Mouse (Mus musculus): ENCODE results near the gene Ttc7b. TPM values are rescaled to one million over a fixed set of nuclear protein-coding genes. Genes with fewer than 3 reads are reported as not detected.

The Ttc7b gene
- total and polyA plus RNA-seq, 2 experiments, result 7.7 to 10.7 TPM

DNA sequence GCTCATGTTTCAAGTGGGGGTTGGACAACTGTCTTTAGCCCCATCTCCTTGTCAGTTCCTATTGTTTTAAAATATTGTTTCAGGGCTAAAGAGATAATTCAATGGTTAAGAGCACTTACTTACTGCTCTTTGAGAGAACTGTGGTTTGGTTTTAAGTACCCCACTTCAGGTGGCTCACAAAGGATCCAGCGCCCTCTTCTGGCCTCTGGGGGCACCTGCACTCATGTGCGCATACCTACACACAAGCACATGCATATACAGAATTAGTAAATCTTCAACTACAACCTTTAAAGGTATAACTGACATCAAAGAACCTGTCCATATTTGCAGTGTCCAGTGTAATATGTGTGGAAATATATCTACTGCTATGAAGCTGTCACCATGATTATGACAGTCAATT lies 226.2 kb downstream of the Ttc7b start:
- Histone ChIP-seq H3K36me3 (ENCODE audit: control insufficient read depth, insufficient read depth, low read length) (no peaks in the 10 kb centered on the region), H3K27ac (replicated peaks; ENCODE audit: insufficient read depth, low read depth, low read length) (no peak overlapping the region), H3K27me3 (ENCODE audit: control insufficient read depth, insufficient read depth, low read length) (no peaks in the 10 kb centered on the region), H3K4me1 (ENCODE audit: control insufficient read depth, insufficient read depth, low read length) (peaks cover 3% of the 10 kb centered on the region; the same call in 1 of the 2 replicates), H3K4me3 (ENCODE audit: insufficient read depth, low read depth, low read length) (no peak overlapping the region), H3K9ac (ENCODE audit: low read depth, low read length) (no peak overlapping the region), H3K79me2 (ENCODE audit: control insufficient read depth, insufficient read depth, low read length) (no peaks in the 10 kb centered on the region)
- 91% methylated on average over 2 of the region's 2 CpGs for WGBS
- TF ChIP-seq POLR2A (IDR thresholded peaks at IDR 0.05; ENCODE audit: extremely low read depth, insufficient read depth, low read length), result no peak
- 0 out of 2 replicates have a peak, but pooled peaks have one; percentile 25 for TF ChIP-seq CTCF (IDR thresholded peaks at IDR 0.05; ENCODE audit: low read depth, low read length)
- DNase-seq (ENCODE audit: extremely low read depth, low read depth, low spot score), result no peak

DNA sequence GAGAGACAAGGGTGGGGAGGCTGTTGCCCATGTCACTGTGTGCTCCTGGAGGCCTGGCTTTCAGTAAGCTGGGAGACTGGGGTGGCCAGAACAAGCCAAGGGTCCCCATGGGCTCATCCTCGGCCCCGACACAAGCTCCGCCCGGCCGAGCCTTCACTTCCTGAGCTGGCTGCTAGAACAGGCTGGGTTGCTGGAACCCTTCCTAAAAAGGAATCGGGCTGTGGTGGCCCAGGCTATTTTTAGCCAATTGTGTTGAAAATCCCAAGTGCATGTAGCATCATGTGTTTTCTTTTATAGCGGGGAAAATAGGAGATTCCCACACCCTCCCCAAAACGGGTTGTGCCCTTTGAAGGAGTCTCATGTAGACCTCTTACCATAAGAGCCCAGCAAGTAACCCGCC lies 226.7 kb downstream of the Ttc7b start:
- no peak overlapping the region for H3K27ac ChIP-seq (replicated peaks; ENCODE audit: insufficient read depth, low read depth, low read length)
- TF ChIP-seq POLR2A (IDR thresholded peaks at IDR 0.05; ENCODE audit: extremely low read depth, insufficient read depth, low read length) (no peak), CTCF (IDR thresholded peaks at IDR 0.05; ENCODE audit: low read depth, low read length) (no peak)
- H3K4me3 ChIP-seq (ENCODE audit: insufficient read depth, low read depth, low read length), result no peak overlapping the region

DNA sequence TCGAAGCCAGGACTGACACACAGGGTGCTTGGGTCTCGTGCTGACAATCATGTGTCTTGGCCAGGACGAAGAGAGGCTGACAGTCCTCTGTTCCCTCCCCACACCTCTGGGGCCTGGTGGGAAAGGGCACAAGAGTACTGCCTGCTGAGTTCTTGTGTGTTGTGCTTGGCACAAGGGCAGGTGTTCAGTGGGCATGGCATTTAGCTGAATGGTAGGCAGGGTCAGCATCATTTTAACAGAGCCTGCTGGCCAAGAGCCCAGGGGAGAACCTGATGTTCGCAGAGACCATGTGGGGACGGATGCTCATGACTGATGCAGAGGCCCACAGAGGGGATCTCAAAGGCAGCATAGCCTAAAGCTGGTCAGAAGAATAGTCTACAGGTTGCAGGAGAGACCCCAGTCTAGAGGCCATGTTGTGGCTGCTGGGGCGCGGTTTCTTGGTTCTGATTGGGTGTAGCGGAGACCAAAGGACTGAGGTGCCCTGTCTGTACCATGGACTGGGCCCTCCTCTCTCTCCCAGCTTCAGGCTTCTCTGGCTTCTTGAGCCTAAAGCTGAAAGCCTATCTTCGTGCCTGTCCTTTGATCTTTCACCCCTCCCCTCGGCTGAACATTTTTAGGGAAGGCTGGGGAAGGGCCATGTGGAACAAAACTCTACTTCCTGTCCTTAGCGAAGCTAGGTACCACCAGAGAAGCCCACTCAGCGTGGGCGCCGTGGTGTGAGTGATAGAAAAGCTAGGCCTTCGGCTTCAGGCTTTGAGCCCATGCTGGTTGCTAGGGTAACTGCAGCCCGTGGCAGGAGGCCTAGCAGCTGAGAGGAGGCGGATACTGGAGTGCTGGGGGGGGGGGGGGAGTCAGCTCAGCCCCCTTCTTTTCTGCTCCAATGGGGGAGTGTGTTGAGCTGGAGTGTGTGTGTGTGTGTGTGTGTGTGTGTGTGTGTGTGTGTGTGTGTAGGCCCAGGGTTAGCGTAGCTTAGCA lies 229.6 kb downstream of the Ttc7b start:
- TF ChIP-seq CTCF (IDR thresholded peaks at IDR 0.05; ENCODE audit: low read depth, low read length) (no peak), POLR2A (IDR thresholded peaks at IDR 0.05; ENCODE audit: extremely low read depth, insufficient read depth, low read length) (no peak)

More for the DNA sequence above, 226.7 kb downstream of the Ttc7b start:
- WGBS, result 78% methylated on average over 9 of the region's 9 CpGs
- no peaks in the 10 kb centered on the region for H3K27me3 ChIP-seq (ENCODE audit: control insufficient read depth, insufficient read depth, low read length)
- H3K36me3 ChIP-seq (ENCODE audit: control insufficient read depth, insufficient read depth, low read length), result no peaks in the 10 kb centered on the region
- H3K9ac ChIP-seq (ENCODE audit: low read depth, low read length), result no peak overlapping the region
- no peaks in the 10 kb centered on the region for H3K79me2 ChIP-seq (ENCODE audit: control insufficient read depth, insufficient read depth, low read length)
- peaks cover 7% of the 10 kb centered on the region for H3K4me1 ChIP-seq (ENCODE audit: control insufficient read depth, insufficient read depth, low read length)
- no peak for DNase-seq (ENCODE audit: extremely low read depth, low read depth, low spot score)

DNA sequence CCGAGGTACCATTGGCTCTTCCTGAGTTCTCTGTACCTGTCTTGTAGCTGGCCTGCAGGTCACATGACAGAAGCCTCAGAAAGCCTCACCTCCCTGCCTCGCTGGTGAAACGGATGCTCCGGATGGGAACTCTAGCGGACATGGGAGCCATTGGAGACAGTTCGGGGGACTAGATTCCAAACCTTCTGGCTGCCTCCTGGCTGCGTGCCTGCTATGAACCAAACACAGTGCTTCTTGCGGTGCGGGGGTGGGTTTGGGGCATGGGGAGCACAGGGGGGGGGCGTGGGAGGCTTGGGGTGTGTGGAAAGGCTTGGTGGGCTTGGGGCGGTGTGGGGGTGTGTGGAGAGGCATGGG lies 230.5 kb downstream of the Ttc7b start:
- WGBS, result 72% methylated on average over 11 of the region's 11 CpGs
- Histone ChIP-seq H3K27ac (replicated peaks; ENCODE audit: insufficient read depth, low read depth, low read length) (no peak overlapping the region), H3K27me3 (ENCODE audit: control insufficient read depth, insufficient read depth, low read length) (no peaks in the 10 kb centered on the region), H3K79me2 (ENCODE audit: control insufficient read depth, insufficient read depth, low read length) (no peaks in the 10 kb centered on the region), H3K4me3 (ENCODE audit: insufficient read depth, low read depth, low read length) (no peak overlapping the region), H3K36me3 (ENCODE audit: control insufficient read depth, insufficient read depth, low read length) (no peaks in the 10 kb centered on the region), H3K9ac (ENCODE audit: low read depth, low read length) (no peak overlapping the region), H3K4me1 (ENCODE audit: control insufficient read depth, insufficient read depth, low read length) (peaks cover 7% of the 10 kb centered on the region)
- DNase-seq (ENCODE audit: extremely low read depth, low read depth, low spot score), result no peak
- TF ChIP-seq CTCF (IDR thresholded peaks at IDR 0.05; ENCODE audit: low read depth, low read length) (no peak), POLR2A (IDR thresholded peaks at IDR 0.05; ENCODE audit: extremely low read depth, insufficient read depth, low read length) (no peak)

More for the DNA sequence above, 229.6 kb downstream of the Ttc7b start:
- H3K27ac ChIP-seq (replicated peaks; ENCODE audit: insufficient read depth, low read depth, low read length), result no peak overlapping the region
- H3K36me3 ChIP-seq (ENCODE audit: control insufficient read depth, insufficient read depth, low read length), result no peaks in the 10 kb centered on the region
- DNase-seq (ENCODE audit: extremely low read depth, low read depth, low spot score), result no peak
- no peak overlapping the region for H3K9ac ChIP-seq (ENCODE audit: low read depth, low read length)
- WGBS, result 86% methylated on average over 18 of the region's 18 CpGs
- H3K4me3 ChIP-seq (ENCODE audit: insufficient read depth, low read depth, low read length), result no peak overlapping the region
- no peaks in the 10 kb centered on the region for H3K79me2 ChIP-seq (ENCODE audit: control insufficient read depth, insufficient read depth, low read length)
- no peaks in the 10 kb centered on the region for H3K27me3 ChIP-seq (ENCODE audit: control insufficient read depth, insufficient read depth, low read length)
- H3K4me1 ChIP-seq (ENCODE audit: control insufficient read depth, insufficient read depth, low read length), result peaks cover 7% of the 10 kb centered on the region

DNA sequence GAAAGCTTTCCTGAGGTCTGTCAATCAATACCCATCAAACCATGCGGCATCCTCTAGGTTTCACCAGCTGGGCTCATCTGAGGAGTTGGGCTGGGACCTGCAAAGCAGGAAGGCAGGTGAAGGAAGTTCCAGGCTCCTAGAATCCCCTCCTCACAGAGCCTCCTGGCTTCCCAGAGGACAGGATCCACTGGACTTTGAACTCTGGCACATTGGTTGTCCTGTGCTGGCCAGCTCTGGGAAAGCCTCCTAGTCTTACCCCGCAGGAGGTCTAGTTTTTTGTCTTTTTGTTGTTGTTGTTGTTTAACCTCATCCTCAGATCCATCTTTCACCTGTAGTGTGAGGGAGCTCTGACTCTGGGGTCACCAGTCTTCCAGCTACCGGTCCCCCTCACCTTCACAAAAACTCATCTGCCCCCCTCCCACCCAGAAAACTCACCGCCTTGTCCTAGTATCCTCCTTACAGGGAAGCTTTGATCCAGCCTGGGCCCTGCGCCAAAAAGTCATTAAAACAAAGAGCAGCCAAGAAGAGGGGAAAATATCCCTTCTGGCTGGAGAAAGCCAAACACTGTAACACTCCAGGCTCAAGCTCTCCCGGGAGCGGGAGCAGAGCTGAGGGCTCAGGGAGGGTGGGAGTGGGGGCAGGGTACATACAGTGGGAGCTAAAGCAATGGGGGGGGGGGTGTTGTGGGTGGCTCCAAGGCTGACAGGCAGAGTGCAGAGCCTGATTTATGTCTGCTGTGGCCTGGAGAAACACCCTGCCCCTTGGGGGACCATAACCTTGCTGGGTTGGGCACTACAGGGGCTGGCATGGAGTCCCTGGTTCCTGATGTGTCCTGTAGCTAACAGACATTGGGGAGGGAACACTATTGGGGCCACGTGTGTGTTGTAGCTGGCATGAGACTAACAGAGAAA lies 231.1 kb downstream of the Ttc7b start:
- Histone ChIP-seq H3K9ac (ENCODE audit: low read depth, low read length) (no peak overlapping the region), H3K27me3 (ENCODE audit: control insufficient read depth, insufficient read depth, low read length) (no peaks in the 10 kb centered on the region), H3K36me3 (ENCODE audit: control insufficient read depth, insufficient read depth, low read length) (no peaks in the 10 kb centered on the region), H3K79me2 (ENCODE audit: control insufficient read depth, insufficient read depth, low read length) (no peaks in the 10 kb centered on the region), H3K4me1 (ENCODE audit: control insufficient read depth, insufficient read depth, low read length) (peaks cover 7% of the 10 kb centered on the region), H3K4me3 (ENCODE audit: insufficient read depth, low read depth, low read length) (no peak overlapping the region), H3K27ac (replicated peaks; ENCODE audit: insufficient read depth, low read depth, low read length) (no peak overlapping the region)
- peak; percentile 39 for DNase-seq (ENCODE audit: extremely low read depth, low read depth, low spot score)
- TF ChIP-seq CTCF (IDR thresholded peaks at IDR 0.05; ENCODE audit: low read depth, low read length), result no peak
- no peak for TF ChIP-seq POLR2A (IDR thresholded peaks at IDR 0.05; ENCODE audit: extremely low read depth, insufficient read depth, low read length)
- 23% methylated on average over 8 of the region's 8 CpGs for WGBS
